Mouse (Mus musculus): Measurements from ENCODE around the gene Trip4. TPM values are rescaled to one million over a fixed set of nuclear protein-coding genes. Genes with fewer than 3 reads are reported as not detected.

The Trip4 gene
- polyA plus RNA-seq, 1 experiment = not detected

DNA sequence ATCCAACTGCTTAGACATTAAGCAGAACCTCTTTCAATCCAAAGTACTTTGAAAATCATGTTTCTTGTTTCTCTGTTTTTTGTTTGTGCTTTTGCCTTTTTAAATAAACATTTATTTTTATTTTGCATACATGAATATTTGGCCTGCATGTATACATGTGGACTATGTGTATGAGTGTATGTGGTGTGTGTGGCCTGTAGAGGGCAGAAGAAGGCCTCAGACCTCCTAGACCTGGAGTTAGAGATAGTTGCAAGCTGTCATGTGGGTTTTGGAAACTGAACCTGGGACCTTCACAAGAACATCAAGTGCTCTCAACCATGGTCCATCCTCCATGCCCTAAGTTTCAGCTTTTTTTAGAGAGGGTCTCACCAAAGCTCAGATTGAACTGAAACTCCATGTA is 5.2 kb downstream of the Trip4 start:
- TF ChIP-seq POLR2A (IDR thresholded peaks at IDR 0.05; ENCODE audit: insufficient read depth, low read depth, low read length) = no peak
- no peak for TF ChIP-seq CTCF (IDR thresholded peaks at IDR 0.05; ENCODE audit: insufficient read depth, low read depth, low read length)
- Histone ChIP-seq H3K27ac (ENCODE audit: insufficient read depth, low read depth, low read length) (no peak overlapping the region), H3K4me1 (ENCODE audit: control insufficient read depth, insufficient read depth, low read length) (no peaks in the 10 kb centered on the region), H3K4me3 (ENCODE audit: insufficient read depth, low read depth, low read length) (no peak overlapping the region)

DNA sequence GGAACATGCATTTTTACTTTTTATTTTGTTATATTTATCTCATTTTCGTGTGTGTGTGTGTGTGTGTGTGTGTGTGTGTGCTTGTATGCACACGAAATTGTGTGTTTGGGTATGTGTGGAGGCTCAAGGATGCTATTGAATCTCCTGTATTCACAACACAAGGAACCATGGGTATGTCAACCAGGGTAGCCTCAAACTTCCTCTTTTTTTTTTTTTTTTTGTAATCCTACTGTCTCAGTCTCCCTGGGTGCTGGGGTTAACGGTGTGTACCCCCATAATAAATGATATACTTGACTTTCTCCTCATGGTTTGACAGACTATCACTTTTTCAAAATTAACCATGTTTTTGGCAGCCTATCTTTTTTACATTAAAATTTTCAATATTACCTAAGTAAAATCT is 5.7 kb downstream of the Trip4 start:
- WGBS = 93% methylated on average over 3 of the region's 3 CpGs
- TF ChIP-seq CTCF (IDR thresholded peaks at IDR 0.05; ENCODE audit: insufficient read depth, low read depth, low read length) (no peak), POLR2A (IDR thresholded peaks at IDR 0.05; ENCODE audit: insufficient read depth, low read depth, low read length) (no peak)
- H3K4me1 ChIP-seq (ENCODE audit: control insufficient read depth, insufficient read depth, low read length) = no peaks in the 10 kb centered on the region
- no peak overlapping the region for H3K27ac ChIP-seq (ENCODE audit: insufficient read depth, low read depth, low read length)
- no peak overlapping the region for H3K4me3 ChIP-seq (ENCODE audit: insufficient read depth, low read depth, low read length)

DNA sequence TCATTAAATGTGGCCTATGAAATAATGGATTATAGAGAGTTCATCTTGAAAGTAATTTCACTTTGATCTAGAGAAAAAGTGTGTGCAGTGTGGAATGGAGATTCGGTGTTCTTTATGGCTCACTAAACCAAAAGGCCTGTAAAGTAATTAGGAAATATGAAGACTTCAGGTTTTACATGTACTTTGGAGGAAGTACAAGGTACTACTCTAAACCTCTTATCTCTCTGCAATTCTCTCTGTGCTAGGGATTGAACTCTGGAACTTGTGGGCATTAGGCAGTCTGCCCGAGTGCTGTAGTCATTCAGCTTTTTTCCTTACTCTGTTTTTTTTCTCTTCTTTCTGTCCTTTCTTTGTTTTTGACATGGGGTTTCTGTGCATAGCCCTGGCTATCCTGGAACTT is 11.6 kb downstream of the Trip4 start:
- WGBS = 83% methylated on average over 2 of the region's 2 CpGs
- H3K27ac ChIP-seq (ENCODE audit: insufficient read depth, low read depth, low read length) = no peak overlapping the region
- H3K4me1 ChIP-seq (ENCODE audit: control insufficient read depth, insufficient read depth, low read length) = no peaks in the 10 kb centered on the region
- no peak for TF ChIP-seq POLR2A (IDR thresholded peaks at IDR 0.05; ENCODE audit: insufficient read depth, low read depth, low read length)
- no peak for TF ChIP-seq CTCF (IDR thresholded peaks at IDR 0.05; ENCODE audit: insufficient read depth, low read depth, low read length)
- no peak overlapping the region for H3K4me3 ChIP-seq (ENCODE audit: insufficient read depth, low read depth, low read length)

DNA sequence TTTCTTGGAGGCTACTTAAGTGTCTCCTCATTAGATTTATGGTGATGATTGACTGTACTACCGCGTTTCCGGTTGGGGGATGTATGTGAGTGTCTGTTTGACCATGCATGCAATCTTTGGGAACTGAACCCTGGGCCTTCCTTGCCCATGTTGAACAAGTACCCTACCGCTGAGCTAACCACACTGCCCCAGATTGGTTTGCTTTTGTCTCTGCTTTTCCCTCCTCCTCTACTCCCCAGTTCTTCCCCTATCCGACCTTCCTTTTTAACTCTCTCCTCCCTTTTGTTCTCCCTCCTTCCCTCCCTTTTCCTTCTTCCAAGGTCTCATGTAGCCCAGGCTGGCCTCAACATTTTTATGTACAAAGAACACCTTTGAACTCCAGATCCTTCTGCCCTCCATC is 17.5 kb downstream of the Trip4 start:
- Histone ChIP-seq H3K27ac (ENCODE audit: insufficient read depth, low read depth, low read length) (no peak overlapping the region), H3K4me1 (ENCODE audit: control insufficient read depth, insufficient read depth, low read length) (peaks cover 7% of the 10 kb centered on the region), H3K4me3 (ENCODE audit: insufficient read depth, low read depth, low read length) (no peak overlapping the region)
- 13% methylated on average over 5 of the region's 5 CpGs for WGBS
- TF ChIP-seq CTCF (IDR thresholded peaks at IDR 0.05; ENCODE audit: insufficient read depth, low read depth, low read length) (no peak), POLR2A (IDR thresholded peaks at IDR 0.05; ENCODE audit: insufficient read depth, low read depth, low read length) (no peak)

DNA sequence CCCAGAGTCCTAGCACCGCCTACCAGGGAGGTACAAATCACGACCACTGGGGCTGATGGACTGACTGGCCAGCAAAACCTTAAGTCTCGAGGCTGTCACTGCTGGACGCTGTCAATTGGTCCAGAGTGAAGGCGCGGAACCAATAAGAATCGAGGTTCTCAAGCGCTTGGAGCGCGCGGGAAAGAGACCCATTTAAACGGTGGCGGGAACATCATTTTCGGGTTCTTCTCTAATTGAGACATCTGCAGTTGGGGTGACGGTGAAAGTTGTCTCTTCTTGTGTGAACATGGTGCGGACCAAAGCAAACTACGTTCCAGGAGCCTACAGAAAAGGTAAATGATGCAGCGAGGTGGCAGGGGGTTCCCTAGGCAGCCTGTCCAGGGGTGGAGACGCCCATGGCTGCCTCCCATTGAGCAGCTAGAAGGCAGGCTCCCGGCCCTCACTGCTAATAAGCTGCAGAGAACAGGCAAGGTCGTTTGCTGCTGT is 18.4 kb downstream of the Trip4 start, which contains the start of gene Pclaf:
Gene Pclaf (plus strand): TSS at position 95 of the 486 bp plus-strand sequence.
- under 1% methylated on average over 21 of the region's 21 CpGs for WGBS
- TF ChIP-seq POLR2A (IDR thresholded peaks at IDR 0.05; ENCODE audit: insufficient read depth, low read depth, low read length) (no peak), CTCF (IDR thresholded peaks at IDR 0.05; ENCODE audit: insufficient read depth, low read depth, low read length) (no peak)
- Histone ChIP-seq H3K27ac (ENCODE audit: insufficient read depth, low read depth, low read length) (no peak within 1 kb of the TSS), H3K4me1 (ENCODE audit: control insufficient read depth, insufficient read depth, low read length) (peaks cover 7% of the 10 kb centered on the region), H3K4me3 (ENCODE audit: insufficient read depth, low read depth, low read length) (peak within 1 kb of the TSS; percentile 22)

DNA sequence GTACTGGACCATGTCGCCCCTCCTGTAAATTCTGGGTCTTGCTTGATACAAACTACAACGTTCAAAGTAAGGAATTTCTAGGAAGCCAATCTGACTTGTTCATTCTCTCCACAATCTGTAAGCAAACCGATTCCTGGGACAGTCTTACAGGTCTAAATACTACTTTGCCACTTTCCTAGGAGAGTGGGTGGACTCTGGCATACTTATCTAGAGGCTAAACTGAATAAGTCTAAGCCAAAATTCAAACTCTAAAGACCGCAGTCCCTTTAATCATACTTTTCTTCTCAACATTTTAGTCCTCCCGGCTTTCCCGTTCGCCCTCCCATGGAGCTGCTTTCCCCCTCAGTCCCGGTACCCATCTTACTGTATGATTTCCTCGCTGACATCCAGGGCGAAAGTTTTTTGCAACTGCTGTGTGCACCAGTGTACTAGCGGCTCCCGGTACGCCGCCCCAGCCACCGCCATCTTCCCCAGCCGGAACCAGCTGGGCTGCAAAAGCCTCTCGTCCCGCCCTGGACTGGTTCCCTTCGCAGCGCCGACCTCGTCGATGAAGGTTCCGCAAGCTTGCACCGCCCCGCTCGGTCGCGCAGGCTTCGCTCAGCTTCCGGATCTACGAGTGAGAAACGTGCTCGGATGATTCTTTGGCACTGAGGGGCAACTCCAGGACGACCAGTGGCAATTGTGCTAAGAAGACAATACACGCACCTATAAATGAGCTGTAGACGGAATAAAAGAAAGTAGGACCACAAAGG is 23.9 kb downstream of the Trip4 start:
- WGBS = under 1% methylated on average over 37 of the region's 37 CpGs
- H3K4me1 ChIP-seq (ENCODE audit: control insufficient read depth, insufficient read depth, low read length) = no peaks in the 10 kb centered on the region
- TF ChIP-seq POLR2A (IDR thresholded peaks at IDR 0.05; ENCODE audit: insufficient read depth, low read depth, low read length) (peak; percentile 78), CTCF (IDR thresholded peaks at IDR 0.05; ENCODE audit: insufficient read depth, low read depth, low read length) (no peak)
- peak overlapping the region; percentile 39; the same call in 1 of the 2 replicates for H3K27ac ChIP-seq (ENCODE audit: insufficient read depth, low read depth, low read length)
- peak overlapping the region; percentile 88 for H3K4me3 ChIP-seq (ENCODE audit: insufficient read depth, low read depth, low read length)

DNA sequence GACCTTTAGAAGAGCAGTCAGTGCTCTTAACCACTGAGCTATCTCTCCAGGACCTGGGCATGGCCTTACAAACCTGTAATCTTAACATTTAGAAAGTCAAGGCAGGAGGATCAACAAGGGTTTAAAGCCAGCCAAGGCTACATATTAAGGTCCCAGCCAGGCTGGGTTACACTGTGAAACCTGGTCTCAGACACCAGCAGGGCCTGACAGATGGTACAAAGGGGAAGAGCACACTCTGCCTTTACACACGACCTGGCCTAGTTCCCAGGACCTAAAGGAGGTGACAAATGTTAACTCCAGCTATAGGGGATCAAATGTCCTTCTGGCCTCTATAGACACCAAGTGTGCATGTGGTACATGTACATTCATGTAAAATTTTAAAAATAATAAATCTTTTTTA is 48.9 kb downstream of the Trip4 start:
- H3K4me3 ChIP-seq (ENCODE audit: insufficient read depth, low read depth, low read length) = no peak overlapping the region
- WGBS = 68% methylated on average over 1 of the region's 1 CpGs
- TF ChIP-seq POLR2A (IDR thresholded peaks at IDR 0.05; ENCODE audit: insufficient read depth, low read depth, low read length) (no peak), CTCF (IDR thresholded peaks at IDR 0.05; ENCODE audit: insufficient read depth, low read depth, low read length) (no peak)
- H3K27ac ChIP-seq (ENCODE audit: insufficient read depth, low read depth, low read length) = no peak overlapping the region
- H3K4me1 ChIP-seq (ENCODE audit: control insufficient read depth, insufficient read depth, low read length) = no peaks in the 10 kb centered on the region

DNA sequence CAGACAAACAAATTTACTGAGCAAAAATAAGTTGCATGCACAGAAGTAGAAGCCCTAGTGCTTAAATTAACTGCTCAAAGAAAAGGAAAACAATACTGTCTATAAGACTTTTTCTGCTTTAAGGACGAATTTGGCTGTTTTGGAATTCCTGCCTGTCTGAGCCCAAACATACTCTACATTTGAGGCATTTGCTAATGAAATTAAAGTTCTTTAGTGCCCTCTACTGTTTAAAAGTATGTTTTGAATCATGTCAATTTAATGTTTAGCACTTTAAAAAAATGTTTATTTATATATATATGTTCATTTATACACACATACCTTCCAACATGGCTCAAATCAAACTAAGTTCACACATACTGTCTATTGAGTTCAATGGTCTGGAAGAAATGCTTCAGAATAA is 58.4 kb downstream of the Trip4 start:
- WGBS = 9% methylated on average over 1 of the region's 1 CpGs
- Histone ChIP-seq H3K4me1 (ENCODE audit: control insufficient read depth, insufficient read depth, low read length) (no peaks in the 10 kb centered on the region), H3K27ac (ENCODE audit: insufficient read depth, low read depth, low read length) (no peak overlapping the region), H3K4me3 (ENCODE audit: insufficient read depth, low read depth, low read length) (no peak overlapping the region)
- no peak for TF ChIP-seq CTCF (IDR thresholded peaks at IDR 0.05; ENCODE audit: insufficient read depth, low read depth, low read length)
- TF ChIP-seq POLR2A (IDR thresholded peaks at IDR 0.05; ENCODE audit: insufficient read depth, low read depth, low read length) = no peak

DNA sequence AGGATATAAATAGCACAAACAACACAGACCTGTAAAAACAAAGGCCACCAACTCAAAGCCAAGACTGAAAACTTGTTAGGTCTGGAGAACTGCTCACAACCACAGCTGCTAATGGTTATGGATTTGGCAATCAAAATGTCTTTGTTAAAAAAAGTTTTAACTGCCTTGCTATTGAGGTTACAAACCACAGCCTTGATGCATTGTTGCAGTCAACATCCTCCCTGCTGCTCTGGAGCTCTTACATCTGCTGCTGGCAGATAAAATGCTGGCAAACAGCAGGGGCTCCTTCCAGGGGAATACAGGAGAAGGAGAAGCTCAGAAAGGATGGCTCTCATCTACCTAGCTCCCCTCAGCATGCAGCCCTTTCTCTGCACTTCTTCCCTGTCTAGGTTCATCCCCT is 60.4 kb downstream of the Trip4 start:
- no peak overlapping the region for H3K4me3 ChIP-seq (ENCODE audit: insufficient read depth, low read depth, low read length)
- TF ChIP-seq POLR2A (IDR thresholded peaks at IDR 0.05; ENCODE audit: insufficient read depth, low read depth, low read length) (no peak), CTCF (IDR thresholded peaks at IDR 0.05; ENCODE audit: insufficient read depth, low read depth, low read length) (no peak)
- no peaks in the 10 kb centered on the region for H3K4me1 ChIP-seq (ENCODE audit: control insufficient read depth, insufficient read depth, low read length)
- H3K27ac ChIP-seq (ENCODE audit: insufficient read depth, low read depth, low read length) = no peak overlapping the region

All from olfactory bulb, adult 2 months (tissue).